Mouse (Mus musculus) activated CD4-positive, CD25-positive, alpha-beta regulatory T cell, adult 4 months (primary cell): ENCODE results near the gene Cpne9. TPM values are rescaled to one million over a fixed set of nuclear protein-coding genes. Genes with fewer than 3 reads are reported as not detected.
A peak's percentile ranks its signal among the peaks of the same experiment; 100 is the strongest.
"Not testable (repeated sequence)": the region's sequence is repeated elsewhere in the genome, so short reads cannot be mapped to it uniquely, and the experiment has no call there.

Experiments used
- ATAC-seq: one replicate; pipeline ENCODE4 v1.8.0; 2017
- polyA plus RNA-seq, 2 experiments: library from polyadenylated mRNA; unstranded; fragments of 100-300 nt; shearing (Covaris generic); gene quantifications; one replicate each; pipeline ENCODE4 v1.2.1; 2017

Gene Cpne9
- polyA plus RNA-seq, 2 experiments from 2014 or later: 0.08 to 0.20 TPM

GRCm38 (mm10) chr6:113290346-113290745 is 8.2 kb downstream of the Cpne9 start:
- ATAC-seq: no peak

- no peak for ATAC-seq
These were observed 10.8 kb downstream of the Cpne9 start for GRCm38 (mm10) chr6:113292938-113293337.

- ATAC-seq: no peak
These were observed 13.9 kb downstream of the Cpne9 start for GRCm38 (mm10) chr6:113296046-113296445.

DNA sequence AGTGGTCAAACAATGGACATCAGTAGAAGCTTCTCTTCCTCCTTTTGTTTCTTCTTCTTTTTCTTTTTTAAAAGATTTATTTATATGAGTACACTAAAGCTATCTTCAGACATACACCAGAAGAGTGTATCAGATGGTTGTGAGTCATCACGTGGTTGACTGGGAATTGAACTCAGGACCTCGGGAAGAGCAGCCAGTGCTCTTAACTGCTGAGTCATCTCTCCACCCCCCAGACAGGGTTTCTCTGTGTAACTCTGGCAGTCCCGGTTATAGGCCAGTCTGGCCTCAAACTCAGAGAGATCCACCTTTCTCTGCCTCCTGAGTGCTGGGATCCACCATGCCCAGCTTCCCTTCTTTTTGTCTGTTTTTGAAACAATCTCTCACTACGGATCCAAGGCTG is 14.5 kb downstream of the Cpne9 start:
- no peak for ATAC-seq

- ATAC-seq: no peak
These were observed 19.2 kb downstream of the Cpne9 start for GRCm38 (mm10) chr6:113301350-113301749.

DNA sequence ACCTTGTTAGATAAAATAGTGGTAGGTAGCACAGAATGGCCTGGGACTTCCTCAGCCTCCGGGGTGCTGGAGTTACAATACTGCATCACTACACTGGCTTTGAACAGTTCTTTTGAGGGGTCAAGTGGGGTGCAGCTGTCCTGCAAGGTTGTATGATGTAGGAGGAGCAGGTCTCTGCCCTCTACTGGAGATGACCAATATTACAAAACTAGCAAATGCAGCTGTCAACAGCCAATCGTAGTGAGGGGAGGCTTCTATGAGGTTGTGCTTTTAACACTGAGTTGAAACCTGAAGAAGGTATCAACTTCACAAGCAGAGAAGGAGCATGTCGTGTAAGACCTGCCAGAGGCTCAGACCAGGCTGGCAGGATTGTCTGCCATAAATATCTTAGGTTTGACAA is 20.2 kb downstream of the Cpne9 start:
- no peak for ATAC-seq

DNA sequence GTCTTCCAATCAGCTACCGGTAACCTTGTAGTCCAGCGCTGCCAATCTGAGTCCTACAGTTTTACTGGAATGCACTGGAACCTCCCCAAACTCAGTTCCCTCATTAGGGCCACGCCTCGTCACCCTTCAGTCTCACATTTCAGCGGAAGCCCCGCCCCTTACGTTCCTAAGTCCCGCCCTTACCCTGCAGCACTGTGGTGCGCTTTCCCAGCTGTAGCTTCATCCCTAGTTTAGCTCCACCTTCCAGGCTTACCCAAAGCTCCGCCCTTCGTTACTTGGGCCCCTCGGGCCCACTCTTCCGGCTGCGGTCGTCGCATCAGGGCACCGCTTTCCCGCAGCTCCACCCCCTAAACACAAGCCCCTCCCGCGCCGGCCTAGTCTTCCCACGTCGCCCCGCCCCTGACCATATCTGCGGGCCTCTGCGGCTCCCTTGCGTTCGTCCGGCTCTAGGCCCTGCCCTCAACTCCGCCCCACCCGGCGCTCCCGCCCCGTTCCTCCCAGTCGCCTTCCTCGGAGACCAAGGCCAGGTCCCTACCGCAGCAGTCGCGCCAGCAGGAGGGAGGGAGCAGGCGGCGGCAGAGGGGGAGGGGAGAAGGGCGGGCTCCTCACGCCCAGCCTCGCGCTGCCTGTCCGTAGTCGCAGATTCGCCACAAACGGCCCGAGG is 24.3 kb downstream of the Cpne9 start:
- peak; percentile 89 for ATAC-seq

GRCm38 (mm10) chr6:113306986-113307349 is 24.9 kb downstream of the Cpne9 start, which contains the start of gene Brpf1:
Gene Brpf1, plus strand, starts transcription at chr6:113307137.
- peak; percentile 13 for ATAC-seq

GRCm38 (mm10) chr6:113307481-113308121 is 25.5 kb downstream of the Cpne9 start:
- ATAC-seq: no peak

GRCm38 (mm10) chr6:113308141-113308540 is 26.0 kb downstream of the Cpne9 start:
- no peak for ATAC-seq

DNA sequence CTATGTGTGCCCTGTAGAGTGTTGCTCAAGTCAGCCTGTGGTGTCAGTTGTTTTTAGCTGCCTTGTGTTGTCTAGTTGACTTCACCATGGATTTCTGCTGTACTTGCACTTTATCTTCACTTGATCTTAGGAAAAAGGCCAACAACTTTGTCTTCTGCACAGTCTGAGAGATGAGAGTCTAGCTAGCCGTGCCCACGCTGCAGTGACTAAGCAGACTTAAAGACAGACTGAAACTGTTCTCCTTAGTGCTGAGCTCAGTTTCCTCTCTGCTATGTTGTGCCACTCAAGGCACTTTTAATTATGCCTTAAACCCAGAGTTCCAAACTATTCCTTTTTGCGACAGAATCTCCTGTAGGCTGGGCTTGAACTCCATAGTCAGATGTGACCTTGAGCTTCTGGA is 33.9 kb downstream of the Cpne9 start:
- no peak for ATAC-seq

DNA sequence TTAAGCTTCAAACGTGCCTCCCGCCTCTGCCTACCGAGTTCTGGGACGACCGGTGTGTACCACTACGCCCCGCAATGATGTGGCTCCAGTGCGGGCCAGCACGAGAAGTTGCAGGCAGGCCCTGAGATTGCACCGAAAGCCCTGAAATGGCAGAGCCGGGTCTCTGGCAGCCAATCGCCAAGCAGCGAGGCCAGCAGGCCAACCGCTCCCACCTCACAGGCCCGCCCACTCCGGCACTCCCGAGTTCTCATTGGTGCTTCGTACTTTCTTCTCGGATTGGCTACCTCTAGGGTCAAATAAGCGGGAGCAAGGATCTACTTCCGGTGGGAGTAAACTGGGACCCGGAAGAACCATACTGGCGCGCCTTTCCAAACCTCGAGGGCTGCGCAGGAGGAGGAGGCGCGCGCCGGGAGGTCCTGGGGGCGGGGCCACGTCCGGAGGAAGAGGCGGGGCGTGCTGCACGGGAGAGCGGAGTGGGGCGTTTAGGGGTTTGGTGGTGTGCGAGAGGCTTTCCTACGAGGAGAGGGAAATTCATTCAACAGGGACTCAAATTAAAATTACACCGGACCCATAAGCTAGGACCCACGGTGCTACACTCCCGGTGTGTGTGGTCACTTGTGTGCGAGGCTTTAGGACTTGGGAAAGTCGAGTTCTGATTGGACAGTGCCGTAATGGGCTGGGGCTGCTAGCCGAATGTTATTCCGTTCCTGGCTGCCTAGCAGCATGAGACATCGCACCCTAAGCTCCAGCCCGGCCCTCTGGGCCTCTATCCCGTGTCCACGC is 44.6 kb downstream of the Cpne9 start, which contains the start of gene Ogg1:
TSS of gene Ogg1 (plus strand) at position 440 of the 783 bp plus-strand sequence.
- ATAC-seq: peak; percentile 92

DNA sequence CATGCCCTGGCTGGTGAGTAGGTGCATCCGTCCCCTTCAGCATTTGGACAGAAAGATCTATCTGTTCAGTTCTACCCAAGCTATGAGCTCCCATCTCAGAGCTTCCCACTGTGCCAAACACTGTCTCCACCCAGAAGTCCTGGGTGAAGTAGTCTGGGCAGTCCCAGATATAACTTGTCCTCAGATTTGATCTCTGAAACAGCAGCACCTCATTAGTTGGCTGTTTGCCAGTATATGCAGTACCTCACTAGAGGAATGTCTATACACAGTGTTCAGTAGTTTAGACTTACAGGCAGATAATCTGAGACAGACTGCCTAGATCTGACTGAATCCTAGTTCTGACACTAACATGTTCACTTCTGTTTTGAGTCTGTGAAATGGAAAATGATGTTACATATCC is 47.3 kb downstream of the Cpne9 start:
- ATAC-seq: no peak

DNA sequence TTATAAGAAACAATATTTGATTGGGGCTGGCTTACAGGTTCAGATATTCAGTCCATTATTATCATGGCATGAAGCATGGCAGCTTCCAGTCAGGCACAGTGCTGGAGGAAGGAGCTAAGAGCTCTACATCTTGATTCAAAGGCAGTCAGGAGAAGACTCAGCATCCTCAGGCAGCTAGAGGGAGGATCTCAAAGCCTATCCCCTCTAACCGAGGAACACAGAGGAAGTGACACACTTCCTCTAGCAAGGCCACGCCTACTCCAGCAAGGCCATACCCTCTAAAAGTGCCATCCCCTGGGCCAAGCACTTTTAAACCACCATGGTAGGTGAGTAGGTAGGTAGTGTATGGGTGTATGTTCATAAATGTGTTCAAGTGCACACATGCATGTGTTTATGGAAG is 48.4 kb downstream of the Cpne9 start:
- peak; percentile 40 for ATAC-seq

GRCm38 (mm10) chr6:113331721-113332120 is 49.6 kb downstream of the Cpne9 start:
- no peak for ATAC-seq

DNA sequence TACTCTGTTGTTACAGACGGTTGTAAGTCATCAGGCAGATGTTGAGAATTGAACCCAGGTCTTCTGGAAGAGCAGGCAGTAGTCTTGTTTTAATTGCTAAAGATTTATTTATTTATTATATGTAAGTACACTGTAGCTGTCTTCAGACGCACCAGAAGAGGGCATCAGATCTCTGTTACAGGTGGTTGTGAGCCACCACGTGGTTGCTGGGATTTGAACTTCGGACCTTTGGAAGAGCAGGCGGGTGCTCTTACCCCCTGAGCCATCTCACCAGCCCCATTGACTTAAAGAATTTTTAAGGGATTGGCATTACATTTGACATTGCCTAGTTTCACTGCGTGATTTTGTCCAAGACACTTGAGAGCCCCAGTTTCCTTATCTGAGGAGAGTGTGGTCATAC is 50.6 kb downstream of the Cpne9 start:
- ATAC-seq: not testable (repeated sequence)

DNA sequence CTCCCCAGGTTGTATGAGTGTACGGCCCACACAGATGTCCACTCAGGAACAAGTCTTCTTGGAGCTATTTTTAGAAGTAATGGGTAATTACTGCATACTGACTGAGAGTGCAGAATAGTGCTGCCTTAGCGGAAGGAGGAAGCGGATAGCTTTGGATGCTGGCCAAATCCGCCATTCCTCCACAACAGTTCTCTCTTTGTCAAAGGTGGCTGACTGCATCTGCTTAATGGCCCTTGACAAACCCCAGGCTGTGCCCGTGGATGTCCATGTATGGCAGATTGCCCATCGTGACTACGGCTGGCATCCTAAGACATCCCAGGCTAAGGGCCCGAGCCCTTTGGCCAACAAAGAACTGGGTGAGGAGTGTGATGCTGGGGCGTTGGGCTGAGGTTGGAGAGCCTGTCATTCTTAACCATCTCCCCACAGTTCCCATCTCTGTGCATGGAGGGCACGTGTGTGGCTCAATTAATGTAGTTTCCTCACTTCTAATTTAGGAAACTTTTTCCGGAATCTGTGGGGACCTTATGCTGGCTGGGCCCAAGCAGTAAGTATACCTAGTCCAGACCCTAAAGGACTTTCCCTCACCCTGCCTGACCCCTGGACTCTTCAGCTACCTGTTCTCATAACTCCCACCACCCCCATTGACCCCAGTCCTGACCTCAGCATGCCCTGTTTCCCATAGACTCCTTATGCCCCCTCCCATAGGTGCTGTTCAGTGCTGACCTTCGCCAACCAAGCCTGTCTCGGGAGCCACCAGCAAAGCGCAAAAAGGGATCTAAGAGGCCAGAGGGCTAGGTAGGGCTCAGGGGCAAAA is 51.2 kb downstream of the Cpne9 start:
- no peak for ATAC-seq

GRCm38 (mm10) chr6:113334216-113334615 is 52.1 kb downstream of the Cpne9 start:
- ATAC-seq: no peak

- ATAC-seq: no peak
These were observed 54.9 kb downstream of the Cpne9 start for GRCm38 (mm10) chr6:113336852-113337620.

DNA sequence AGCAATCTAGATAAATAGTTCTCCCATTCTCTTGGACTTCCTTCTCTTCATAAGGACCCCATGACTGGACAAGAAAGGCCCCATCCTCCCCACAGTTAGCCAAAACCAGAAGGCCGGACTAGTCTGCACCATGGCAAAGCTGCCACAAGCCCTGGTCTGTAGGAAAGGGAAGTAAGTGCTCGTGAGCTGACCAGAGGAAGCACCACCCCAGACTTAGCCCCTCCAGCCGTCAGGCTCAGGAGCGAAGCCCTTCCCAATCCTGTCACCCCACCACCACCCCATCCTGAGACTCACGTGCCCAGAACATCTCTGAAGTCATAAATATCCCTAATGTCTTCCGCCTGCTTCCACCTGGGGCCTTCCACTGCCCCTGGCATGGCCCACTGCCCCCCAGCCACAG is 59.5 kb downstream of the Cpne9 start:
- ATAC-seq: no peak

- no peak for ATAC-seq
These were observed 60.2 kb downstream of the Cpne9 start for GRCm38 (mm10) chr6:113342297-113342696.
